Mouse (Mus musculus) embryonic facial prominence, embryonic 14.5 days (tissue): ENCODE measurements around the gene Slc6a18. TPM values are rescaled to one million over a fixed set of nuclear protein-coding genes. Genes with fewer than 3 reads are reported as not detected.

ENCODE experiments used
- polyA plus RNA-seq: library from polyadenylated mRNA; unstranded; fragments of >200 nt; fragmentation: Nextera tagmentation; extraction: Ambion mirVana; gene quantifications from 2 replicates; pipeline ENCODE4 v1.2.1, GENCODE M21; 2014

Gene Slc6a18
- polyA plus RNA-seq, 1 experiment from 2014 or later = not detected

Other genes starting within 250 kb of the Slc6a18 start
- gene Lpcat1, start 210.8 kb downstream of the Slc6a18 start, polyA plus RNA-seq = 39.4 and 43.6 TPM in 2 replicates
- gene Slc6a3, start 141.3 kb downstream of the Slc6a18 start, polyA plus RNA-seq = 0.17 TPM in 1 of 2 replicates, not detected in the other
- gene Clptm1l, start 74.0 kb downstream of the Slc6a18 start, polyA plus RNA-seq = 128 and 134 TPM in 2 replicates
- gene Tert, start 51.1 kb downstream of the Slc6a18 start, polyA plus RNA-seq = 2.2 and 2.8 TPM in 2 replicates
- gene Slc6a19, start 26.8 kb upstream of the Slc6a18 start, polyA plus RNA-seq = 0.38 and 0.40 TPM in 2 replicates
- gene Slc12a7, start 55.1 kb upstream of the Slc6a18 start, polyA plus RNA-seq = 16.3 and 19.8 TPM in 2 replicates
- 18.6 and 20.1 TPM in 2 replicates for gene Nkd2, start 169.6 kb upstream of the Slc6a18 start, polyA plus RNA-seq